Mouse (Mus musculus) embryonic fibroblast, embryonic 13.5 days (primary cell): Measurements from ENCODE around the gene Nt5dc2.

Source experiments
- CTCF ChIP-seq: IDR thresholded peaks from 2 replicates; pipeline ENCODE4 v1.5.1; 2011; ENCODE audit warnings: mild to moderate bottlenecking, control low read depth, low read length, moderate library complexity, borderline replicate concordance; ENCODE audit not compliant: insufficient read depth
- POLR2A ChIP-seq: IDR thresholded peaks from 2 replicates; pipeline ENCODE4 v1.6.1; 2011; ENCODE audit warnings: low read depth, mild to moderate bottlenecking, control low read depth, low read length, moderate library complexity

DNA sequence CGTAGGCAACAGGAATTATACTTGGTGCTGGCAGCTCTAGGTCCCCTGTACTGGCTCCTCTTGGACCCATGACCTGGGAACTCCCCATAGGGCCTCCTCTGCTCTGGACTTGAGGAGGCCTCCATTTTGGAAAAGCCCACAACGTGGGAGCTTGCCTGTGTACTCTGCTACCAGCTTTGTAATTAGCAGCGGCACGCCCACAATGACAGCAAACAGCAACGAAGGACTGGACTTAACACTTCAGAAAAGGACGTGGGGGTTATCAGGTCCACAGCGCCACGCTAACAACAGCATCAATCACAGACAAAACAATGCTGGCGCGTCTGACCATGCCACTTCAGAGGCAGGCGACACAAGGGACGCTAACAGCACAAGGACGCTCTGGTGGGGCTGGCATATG is 40.1 kb downstream of the Nt5dc2 start:
- TF ChIP-seq POLR2A: no peak
- no peak for TF ChIP-seq CTCF
